Mouse (Mus musculus) brain, embryonic 14.5 days (tissue): ENCODE measurements around the gene Trmt10a. TPM values are rescaled to one million over a fixed set of nuclear protein-coding genes. Genes with fewer than 3 reads are reported as not detected.
"Not testable (repeated sequence)": the region's sequence is repeated elsewhere in the genome, so short reads cannot be mapped to it uniquely, and the experiment has no call there.

Experiments used
- DNase-seq: peaks from one replicate; pipeline ENCODE4 v3.0.0-alpha.2; 2011; ENCODE audit warnings: low read depth
- CTCF ChIP-seq: fragments of 200-500 bp; IDR thresholded peaks from 2 replicates; pipeline ENCODE4 v1.5.1; 2012; ENCODE audit warnings: inconsistent platforms, mild to moderate bottlenecking, moderate library complexity, borderline replicate concordance; ENCODE audit not compliant: insufficient read depth, insufficient read length; ENCODE audit errors: extremely low read depth
- POLR2A ChIP-seq: fragments of 200-500 bp; IDR thresholded peaks from 2 replicates; pipeline ENCODE4 v1.6.1; 2012; ENCODE audit warnings: mild to moderate bottlenecking, inconsistent platforms, borderline replicate concordance; ENCODE audit not compliant: poor library complexity, insufficient read depth, insufficient read length, severe bottlenecking; ENCODE audit errors: extremely low read depth
- polyA plus RNA-seq: library from polyadenylated mRNA; depleted of rRNA; stranded (reverse); fragments of >200 nt; gene quantifications from 2 replicates; pipeline ENCODE4 v1.2.3, GENCODE M21; 2012

Trmt10a gene
- polyA plus RNA-seq, 1 experiment, result 6.6 TPM

GRCm38 (mm10) chr3:138116871-138117270 is 26.4 kb upstream of the Trmt10a start:
- TF ChIP-seq CTCF (no peak), POLR2A (no peak)
- no peak for DNase-seq

- TF ChIP-seq POLR2A (no peak), CTCF (no peak)
- no peak for DNase-seq
Observed at GRCm38 (mm10) chr3:138118392-138118791, 24.9 kb upstream of the Trmt10a start.

- TF ChIP-seq CTCF (no peak), POLR2A (no peak)
Observed at GRCm38 (mm10) chr3:138118831-138119230, 24.4 kb upstream of the Trmt10a start.

GRCm38 (mm10) chr3:138119444-138120105 is 23.7 kb upstream of the Trmt10a start:
- no peak for DNase-seq
- TF ChIP-seq CTCF, result no peak
- no peak for TF ChIP-seq POLR2A

More at GRCm38 (mm10) chr3:138118831-138119230, 24.4 kb upstream of the Trmt10a start:
- DNase-seq, result no peak

- no peak for TF ChIP-seq CTCF
- TF ChIP-seq POLR2A, result no peak
- DNase-seq, result no peak
Observed at GRCm38 (mm10) chr3:138121461-138121860, 21.8 kb upstream of the Trmt10a start.

GRCm38 (mm10) chr3:138123842-138124241 is 19.4 kb upstream of the Trmt10a start:
- TF ChIP-seq POLR2A, result no peak
- TF ChIP-seq CTCF, result no peak
- no peak for DNase-seq

- TF ChIP-seq CTCF, result no peak
- TF ChIP-seq POLR2A, result no peak
- no peak for DNase-seq
Observed at GRCm38 (mm10) chr3:138129110-138129509, 14.1 kb upstream of the Trmt10a start.

- DNase-seq, result peak; percentile 37
- TF ChIP-seq CTCF (no peak), POLR2A (no peak)
Observed at GRCm38 (mm10) chr3:138130692-138131091, 12.6 kb upstream of the Trmt10a start.

GRCm38 (mm10) chr3:138131168-138131567 is 12.1 kb upstream of the Trmt10a start:
- TF ChIP-seq CTCF, result no peak
- TF ChIP-seq POLR2A, result no peak
- DNase-seq, result no peak

GRCm38 (mm10) chr3:138133463-138133862 is 9.8 kb upstream of the Trmt10a start:
- DNase-seq, result no peak
- TF ChIP-seq CTCF (no peak), POLR2A (no peak)

GRCm38 (mm10) chr3:138133916-138134315 is 9.3 kb upstream of the Trmt10a start:
- no peak for DNase-seq
- TF ChIP-seq POLR2A, result no peak
- no peak for TF ChIP-seq CTCF

GRCm38 (mm10) chr3:138134528-138134927 is 8.7 kb upstream of the Trmt10a start:
- no peak for TF ChIP-seq POLR2A
- TF ChIP-seq CTCF, result no peak
- DNase-seq, result no peak

- DNase-seq, result not testable (repeated sequence)
Observed at GRCm38 (mm10) chr3:138138146-138138545, 5.1 kb upstream of the Trmt10a start.

GRCm38 (mm10) chr3:138139663-138140062 is 3.6 kb upstream of the Trmt10a start:
- no peak for DNase-seq
- TF ChIP-seq POLR2A (no peak), CTCF (no peak)
